Mouse (Mus musculus): ENCODE data around the gene Isl1. TPM values are rescaled to one million over a fixed set of nuclear protein-coding genes. Genes with fewer than 3 reads are reported as not detected.

The Isl1 gene
- polyA plus RNA-seq, 1 experiment = 9.6 TPM

GRCm38 (mm10) chr13:116279207-116279772 is 30.2 kb downstream of the Isl1 start:
- WGBS = 84% methylated on average over 9 of the region's 9 CpGs
- no peak overlapping the region for H3K4me3 ChIP-seq (ENCODE audit: control insufficient read depth, insufficient read depth, low read length)
- TF ChIP-seq CTCF (IDR thresholded peaks at IDR 0.05; ENCODE audit: borderline replicate concordance, control insufficient read depth, extremely low read depth, insufficient read depth, low read length, poor library complexity) = no peak
- TF ChIP-seq POLR2A (IDR thresholded peaks at IDR 0.05; ENCODE audit: control insufficient read depth, extremely low read depth, insufficient read depth, low read length, poor library complexity) = no peak
- no peak overlapping the region for H3K27ac ChIP-seq (ENCODE audit: control insufficient read depth, insufficient read depth, low read length)
- no peaks in the 10 kb centered on the region for H3K36me3 ChIP-seq (ENCODE audit: control insufficient read depth, insufficient read depth, low read length)
- H3K27me3 ChIP-seq (ENCODE audit: control insufficient read depth, insufficient read depth, low read length) = no peaks in the 10 kb centered on the region
- DNase-seq = no peak
- no peaks in the 10 kb centered on the region for H3K4me1 ChIP-seq (replicated peaks; ENCODE audit: control insufficient read depth, insufficient read depth, low read length)

Measured in thymus, adult 2 months (tissue).